9 mouse cellular contexts compared by ENCODE assay signal in genomic region chr6:55232524-55233264, GRCm38 (mm10). TPM values are rescaled to one million over a fixed set of nuclear protein-coding genes. Genes with fewer than 3 reads are reported as not detected.
DNase-seq lines count a peak whose midpoint lies in the region; ATAC-seq and TF ChIP-seq lines count a peak whose summit lies in the region.
"Had no signal": no experiment of that assay in that cellular context is flagged by ENCODE, and none has a peak within 500 bp of the region (broad histone marks: within the 10 kb centered on the region; RNA-seq: fewer than 3 reads in every experiment).

No protein-coding gene starts in this region.

- peak; percentile 46; the same call in 1 of the 2 replicates for ATAC-seq in forebrain, embryonic 12.5 days (ENCODE audit: low FRiP score)
- ATAC-seq in lung, embryonic 16.5 days (ENCODE audit: low read depth), result peak; percentile 61
- no peak for ATAC-seq in monocyte, adult 5-6 weeks (replicated peaks; ENCODE audit: insufficient number of reproducible peaks, low FRiP score, low TSS enrichment, poor library complexity, severe bottlenecking)

- no peak for TF ChIP-seq POLR2A in thymus, adult 2 months (IDR thresholded peaks at IDR 0.05; ENCODE audit: control insufficient read depth, extremely low read depth, insufficient read depth, low read length, poor library complexity)
- no peak for TF ChIP-seq POLR2A in small intestine, adult 2 months (IDR thresholded peaks at IDR 0.05; ENCODE audit: low read depth, low read length)

- WGBS in thymus, adult 2 months, result 33% methylated on average over 3 of the region's 3 CpGs
- WGBS in forebrain, embryonic 12.5 days, result 63% methylated on average over 3 of the region's 3 CpGs
- WGBS in lung, embryonic 16.5 days, result 46% methylated on average over 3 of the region's 3 CpGs
- WGBS in small intestine, adult 2 months, result 45% methylated on average over 3 of the region's 3 CpGs

- H3K27me3 ChIP-seq in thymus, adult 2 months (ENCODE audit: control insufficient read depth, insufficient read depth, low read length), result no peaks in the 10 kb centered on the region
- no peaks in the 10 kb centered on the region for H3K27me3 ChIP-seq in forebrain, embryonic 12.5 days
- no peaks in the 10 kb centered on the region for H3K27me3 ChIP-seq in lung, embryonic 16.5 days (ENCODE audit: control insufficient read depth, insufficient read depth, low read depth, low read length)
- H3K27me3 ChIP-seq in small intestine, adult 2 months (ENCODE audit: control insufficient read depth, insufficient read depth, low read length), result no peaks in the 10 kb centered on the region
- H3K27me3 ChIP-seq: stomach, embryonic 15.5 days had no signal

- no peaks in the 10 kb centered on the region for H3K36me3 ChIP-seq in thymus, adult 2 months (ENCODE audit: control insufficient read depth, insufficient read depth, low read length)
- peaks cover 25% of the 10 kb centered on the region for H3K36me3 ChIP-seq in forebrain, embryonic 12.5 days (replicated peaks)
- no peaks in the 10 kb centered on the region for H3K36me3 ChIP-seq in lung, embryonic 16.5 days (ENCODE audit: control insufficient read depth, insufficient read depth, low read length)
- no peaks in the 10 kb centered on the region for H3K36me3 ChIP-seq in small intestine, adult 2 months (ENCODE audit: control insufficient read depth, insufficient read depth, low read length)
- H3K36me3 ChIP-seq: stomach, embryonic 15.5 days had no signal

- H3K9me3 ChIP-seq in forebrain, embryonic 12.5 days, result no peaks in the 10 kb centered on the region
- no peaks in the 10 kb centered on the region for H3K9me3 ChIP-seq in lung, embryonic 16.5 days (ENCODE audit: control insufficient read depth, low read length)
- H3K9me3 ChIP-seq: stomach, embryonic 15.5 days had no signal

- no peak overlapping the region for H3K4me2 ChIP-seq in forebrain, embryonic 12.5 days
- H3K4me2 ChIP-seq in lung, embryonic 16.5 days (ENCODE audit: low read depth, low read length), result no peak overlapping the region
- H3K4me2 ChIP-seq: stomach, embryonic 15.5 days had no signal

- no peak for TF ChIP-seq CTCF in thymus, adult 2 months (IDR thresholded peaks at IDR 0.05; ENCODE audit: borderline replicate concordance, control insufficient read depth, extremely low read depth, insufficient read depth, low read length, poor library complexity)
- peak; percentile 38; the same call in 1 of the 2 replicates for TF ChIP-seq CTCF in small intestine, adult 2 months (IDR thresholded peaks at IDR 0.05; ENCODE audit: extremely low read depth, insufficient read length, insufficient replicate concordance, low read depth, low read length)

- no peaks in the 10 kb centered on the region for H3K4me1 ChIP-seq in thymus, adult 2 months (replicated peaks; ENCODE audit: control insufficient read depth, insufficient read depth, low read length)
- no peaks in the 10 kb centered on the region for H3K4me1 ChIP-seq in forebrain, embryonic 12.5 days
- H3K4me1 ChIP-seq in lung, embryonic 16.5 days (replicated peaks; ENCODE audit: control insufficient read depth, insufficient read depth, low read length), result peaks cover 12% of the 10 kb centered on the region; the same call in 1 of the 2 replicates
- no peaks in the 10 kb centered on the region for H3K4me1 ChIP-seq in small intestine, adult 2 months (ENCODE audit: control insufficient read depth, insufficient read depth, insufficient read length, low read length)
- H3K4me1 ChIP-seq: stomach, embryonic 15.5 days had no signal

- DNase-seq in thymus, adult 2 months, result peak; percentile 9
- no peak for DNase-seq in thymus, postnatal 36 days
- DNase-seq in cerebellum, adult 11 months, result peak; percentile 25
- peak; percentile 21 to 31 for DNase-seq in kidney, adult 8-10 months

- H3K4me3 ChIP-seq in thymus, adult 2 months (ENCODE audit: control insufficient read depth, insufficient read depth, low read length), result no peak overlapping the region
- no peak overlapping the region for H3K4me3 ChIP-seq in forebrain, embryonic 12.5 days (replicated peaks)
- no peak overlapping the region for H3K4me3 ChIP-seq in lung, embryonic 16.5 days (ENCODE audit: low read length)
- H3K4me3 ChIP-seq in small intestine, adult 2 months (ENCODE audit: low read depth, low read length), result no peak overlapping the region
- H3K4me3 ChIP-seq: stomach, embryonic 15.5 days had no signal

- H3K9ac ChIP-seq in forebrain, embryonic 12.5 days, result no peak overlapping the region
- no peak overlapping the region for H3K9ac ChIP-seq in lung, embryonic 16.5 days (ENCODE audit: low read length)
- H3K9ac ChIP-seq: stomach, embryonic 15.5 days had no signal

- no peak overlapping the region for H3K27ac ChIP-seq in thymus, adult 2 months (ENCODE audit: control insufficient read depth, insufficient read depth, low read length)
- no peak overlapping the region for H3K27ac ChIP-seq in forebrain, embryonic 12.5 days
- H3K27ac ChIP-seq in lung, embryonic 16.5 days (ENCODE audit: low read length), result no peak overlapping the region
- no peak overlapping the region for H3K27ac ChIP-seq in small intestine, adult 2 months (ENCODE audit: insufficient read depth, low read depth, low read length)
- H3K27ac ChIP-seq: stomach, embryonic 15.5 days had no signal

RNA-seq across cellular contexts. Expression of gene Mindy4, which starts 29.5 kb away (rescaled TPM):
- 9.0 and 9.2 TPM in 2 replicates for polyA plus RNA-seq in thymus, adult 2 months (2012; rRNA removed)
- 16.8 and 20.6 TPM in 2 replicates for polyA plus RNA-seq in forebrain, embryonic 12.5 days (2016; fragmentation: Nextera tagmentation; extraction: Ambion mirVana)
- polyA plus RNA-seq in lung, embryonic 16.5 days (2015; fragmentation: Nextera tagmentation; extraction: Ambion mirVana), result 18.5 and 18.6 TPM in 2 replicates
- polyA plus RNA-seq in small intestine, adult 2 months (2012; rRNA removed), result 0.81 and 0.98 TPM in 2 replicates
- total RNA-seq in monocyte, adult 5-6 weeks (2017), result 1.1 TPM in 1 of 3 replicates, not detected in the others

RNA-seq across cellular contexts. Expression of gene Inmt, which starts 57.9 kb away (rescaled TPM):
- 3.3 and 20.8 TPM in 2 replicates for polyA plus RNA-seq in thymus, adult 2 months (2012; rRNA removed)
- 0.59 and 0.92 TPM in 2 replicates for polyA plus RNA-seq in forebrain, embryonic 12.5 days (2016; fragmentation: Nextera tagmentation; extraction: Ambion mirVana)
- 0.19 TPM in 1 of 2 replicates, not detected in the other for polyA plus RNA-seq in lung, embryonic 16.5 days (2015; fragmentation: Nextera tagmentation; extraction: Ambion mirVana)
- 0.27 and 1.1 TPM in 2 replicates for polyA plus RNA-seq in small intestine, adult 2 months (2012; rRNA removed)
- not detected in 3 replicates for total RNA-seq in monocyte, adult 5-6 weeks (2017)

Comparison
In these comparisons a context has a peak if more than half of its experiments do, and no peak if none do; other contexts are left out.
1. DNase-seq: peak in thymus, adult 2 months (single experiment), cerebellum, adult 11 months (single experiment) and kidney, adult 8-10 months (2 of 2); none in thymus, postnatal 36 days (0 of 2).